Mouse (Mus musculus) fat pad, adult 2 months (tissue): ENCODE measurements around the gene Sgms1.
"Not testable (repeated sequence)": the region's sequence is repeated elsewhere in the genome, so short reads cannot be mapped to it uniquely, and the experiment has no call there.

Source experiments
- DNase-seq: peaks from one replicate; pipeline ENCODE4 v3.0.0-alpha.2; 2011; ENCODE audit warnings: low read depth, low spot score; ENCODE audit errors: extremely low read depth

Gene Sgms1

GRCm38 (mm10) chr19:32107771-32108306 lies 281.7 kb downstream of the Sgms1 start, which contains the start of gene Asah2:
Gene Asah2, minus strand, starts transcription at chr19:32108211.
- no peak for DNase-seq

- DNase-seq = no peak
Measured at GRCm38 (mm10) chr19:32106750-32107149, 282.8 kb downstream of the Sgms1 start.

GRCm38 (mm10) chr19:32104217-32104616 lies 285.3 kb downstream of the Sgms1 start:
- peak; percentile 55 for DNase-seq

- DNase-seq = no peak
Measured at GRCm38 (mm10) chr19:32102976-32103300, 286.6 kb downstream of the Sgms1 start.

GRCm38 (mm10) chr19:32102294-32102975 lies 287.1 kb downstream of the Sgms1 start:
- DNase-seq = no peak

- no peak for DNase-seq
Measured at GRCm38 (mm10) chr19:32098582-32098981, 290.9 kb downstream of the Sgms1 start.

GRCm38 (mm10) chr19:32092358-32092757 lies 297.2 kb downstream of the Sgms1 start:
- no peak for DNase-seq

GRCm38 (mm10) chr19:32090804-32091203 lies 298.7 kb downstream of the Sgms1 start:
- DNase-seq = no peak

GRCm38 (mm10) chr19:32088570-32088969 lies 300.9 kb downstream of the Sgms1 start:
- peak; percentile 96 for DNase-seq

GRCm38 (mm10) chr19:32087736-32088470 lies 301.6 kb downstream of the Sgms1 start:
- DNase-seq = no peak

GRCm38 (mm10) chr19:32084813-32085212 lies 304.7 kb downstream of the Sgms1 start:
- DNase-seq = not testable (repeated sequence)
